Mouse (Mus musculus) forebrain, embryonic 14.5 days (tissue): ENCODE measurements around the gene Serpina6. TPM values are rescaled to one million over a fixed set of nuclear protein-coding genes. Genes with fewer than 3 reads are reported as not detected.

Experiments used
- ATAC-seq: fragments of 200-750 bp; cut with Nextera tagmentation; 2 replicates; pipeline ENCODE4 v1.8.0; 2017; ENCODE audit warnings: mild to moderate bottlenecking, moderate library complexity
- DNase-seq: peaks from one replicate; pipeline ENCODE4 v3.0.0-alpha.2; 2015; ENCODE audit warnings: low spot score
- H3K27ac ChIP-seq: fragments of 300-500 bp; sonication (generic); 2 replicates; pipeline ENCODE4 v1.5.1; 2014; ENCODE audit warnings: low read depth, mild to moderate bottlenecking, control low read depth, low read length, moderate library complexity
- H3K27me3 ChIP-seq: fragments of 300-500 bp; sonication (generic); replicated peaks from 2 replicates; pipeline ENCODE4 v1.6.1; 2014; ENCODE audit warnings: low read length, control low read depth, mixed read lengths; ENCODE audit not compliant: control insufficient read depth, insufficient read depth
- H3K36me3 ChIP-seq: fragments of 300-500 bp; sonication (generic); 2 replicates; pipeline ENCODE4 v1.6.1; 2014; ENCODE audit warnings: low read length, control low read depth; ENCODE audit not compliant: control insufficient read depth, insufficient read depth
- H3K4me1 ChIP-seq: fragments of 300-500 bp; sonication (generic); 2 replicates; pipeline ENCODE4 v1.6.1; 2014; ENCODE audit warnings: antibody characterized with exemption, low read length, control low read depth; ENCODE audit not compliant: control insufficient read depth, insufficient read depth
- H3K4me2 ChIP-seq: fragments of 300-500 bp; sonication (generic); 2 replicates; pipeline ENCODE4 v1.6.1; 2014; ENCODE audit warnings: mild to moderate bottlenecking, control low read depth, low read length
- H3K4me3 ChIP-seq: fragments of 300-500 bp; sonication (generic); 2 replicates; pipeline ENCODE4 v1.5.1; 2014; ENCODE audit warnings: low read depth, low read length, control low read depth
- H3K9ac ChIP-seq: fragments of 300-500 bp; sonication (generic); 2 replicates; pipeline ENCODE4 v1.6.1; 2014; ENCODE audit warnings: mild to moderate bottlenecking, low read length, control low read depth, moderate library complexity
- H3K9me3 ChIP-seq: fragments of 300-500 bp; sonication (generic); replicated peaks from 2 replicates; pipeline ENCODE4 v1.6.1; 2016; ENCODE audit warnings: low read length, control low read depth, mixed read lengths; ENCODE audit not compliant: control insufficient read depth
- WGBS: fragments of 180-500 bp; shearing (Covaris S2); extraction: QIAGEN DNeasy Blood & Tissue Kit; methylation state at CpG from one replicate; pipeline ENCODE4 v1.1.7; 2014; 5-methylcytosine and 5-hydroxymethylcytosine counted together
- polyA plus RNA-seq: library from polyadenylated mRNA; unstranded; fragments of >200 nt; fragmentation: Nextera tagmentation; extraction: Ambion mirVana; gene quantifications from 2 replicates; pipeline ENCODE4 v1.2.1, GENCODE M21; 2014

Serpina6 gene
- polyA plus RNA-seq = not detected in 2 replicates

- Histone ChIP-seq H3K9ac (no peak within 1 kb of the TSS), H3K9me3 (no peaks in the 10 kb centered on the region), H3K4me3 (no peak within 1 kb of the TSS), H3K4me1 (no peaks in the 10 kb centered on the region), H3K36me3 (no peaks in the 10 kb centered on the region), H3K27ac (no peak within 1 kb of the TSS), H3K4me2 (no peak within 1 kb of the TSS), H3K27me3 (no peaks in the 10 kb centered on the region)
- no peak for DNase-seq
- ATAC-seq = no peak
- 83% methylated on average over 9 of the region's 9 CpGs for WGBS
Measured at GRCm38 (mm10) chr12:103656848-103657626, at the start of gene Serpina6. Serpina6 (minus strand) TSS chr12:103657212.

- no peak overlapping the region for H3K27ac ChIP-seq
- DNase-seq (no peak), ATAC-seq (no peak)
- no peak overlapping the region for H3K4me3 ChIP-seq
- no peaks in the 10 kb centered on the region for H3K4me1 ChIP-seq
- whole genome bisulfite sequencing = 94% methylated on average over 4 of the region's 4 CpGs
- no peaks in the 10 kb centered on the region for H3K9me3 ChIP-seq
- no peak overlapping the region for H3K4me2 ChIP-seq
- H3K36me3 ChIP-seq = no peaks in the 10 kb centered on the region
- H3K9ac ChIP-seq = no peak overlapping the region
- no peaks in the 10 kb centered on the region for H3K27me3 ChIP-seq
Measured at GRCm38 (mm10) chr12:103706113-103706512, 49.1 kb upstream of the Serpina6 start.

GRCm38 (mm10) chr12:103705547-103705946, 48.5 kb upstream of the Serpina6 start:
- Histone ChIP-seq H3K27me3 (no peaks in the 10 kb centered on the region), H3K9ac (no peak overlapping the region), H3K9me3 (no peaks in the 10 kb centered on the region), H3K27ac (no peak overlapping the region), H3K4me1 (no peaks in the 10 kb centered on the region), H3K36me3 (no peaks in the 10 kb centered on the region), H3K4me2 (no peak overlapping the region), H3K4me3 (no peak overlapping the region)
- ATAC-seq (no peak), DNase-seq (no peak)
- WGBS = 78% methylated on average over 2 of the region's 2 CpGs

GRCm38 (mm10) chr12:103700144-103700750, 43.2 kb upstream of the Serpina6 start:
- no peak overlapping the region for H3K9ac ChIP-seq
- no peak for ATAC-seq
- H3K4me1 ChIP-seq = no peaks in the 10 kb centered on the region
- no peak for DNase-seq
- WGBS = 89% methylated on average over 4 of the region's 4 CpGs
- no peak overlapping the region for H3K4me3 ChIP-seq
- H3K4me2 ChIP-seq = no peak overlapping the region
- H3K27ac ChIP-seq = no peak overlapping the region
- H3K27me3 ChIP-seq = no peaks in the 10 kb centered on the region
- H3K36me3 ChIP-seq = no peaks in the 10 kb centered on the region
- H3K9me3 ChIP-seq = no peaks in the 10 kb centered on the region

- H3K4me2 ChIP-seq = no peak within 1 kb of the TSS
- ATAC-seq (no peak), DNase-seq (no peak)
- H3K4me3 ChIP-seq = no peak within 1 kb of the TSS
- 90% methylated on average over 8 of the region's 8 CpGs for WGBS
- no peaks in the 10 kb centered on the region for H3K4me1 ChIP-seq
- H3K36me3 ChIP-seq = no peaks in the 10 kb centered on the region
- H3K27me3 ChIP-seq = no peaks in the 10 kb centered on the region
- H3K27ac ChIP-seq = no peak within 1 kb of the TSS
- H3K9me3 ChIP-seq = no peaks in the 10 kb centered on the region
- H3K9ac ChIP-seq = no peak within 1 kb of the TSS
Measured at GRCm38 (mm10) chr12:103695429-103695828, 38.4 kb upstream of the Serpina6 start, which contains the start of gene Serpina1f. Serpina1f (minus strand) TSS chr12:103695529.

GRCm38 (mm10) chr12:103688221-103688814, 31.3 kb upstream of the Serpina6 start:
- DNase-seq (no peak), ATAC-seq (no peak)
- H3K9ac ChIP-seq = no peak overlapping the region
- H3K27ac ChIP-seq = no peak overlapping the region
- H3K9me3 ChIP-seq = no peaks in the 10 kb centered on the region
- 70% methylated on average over 3 of the region's 3 CpGs for WGBS
- H3K4me2 ChIP-seq = no peak overlapping the region
- no peaks in the 10 kb centered on the region for H3K4me1 ChIP-seq
- no peaks in the 10 kb centered on the region for H3K27me3 ChIP-seq
- no peaks in the 10 kb centered on the region for H3K36me3 ChIP-seq
- no peak overlapping the region for H3K4me3 ChIP-seq

GRCm38 (mm10) chr12:103687021-103687420, 30.0 kb upstream of the Serpina6 start:
- no peaks in the 10 kb centered on the region for H3K4me1 ChIP-seq
- H3K27ac ChIP-seq = no peak overlapping the region
- H3K4me3 ChIP-seq = no peak overlapping the region
- H3K4me2 ChIP-seq = no peak overlapping the region
- 92% methylated on average over 7 of the region's 7 CpGs for WGBS
- no peak overlapping the region for H3K9ac ChIP-seq
- ATAC-seq (no peak), DNase-seq (no peak)
- H3K9me3 ChIP-seq = no peaks in the 10 kb centered on the region
- no peaks in the 10 kb centered on the region for H3K27me3 ChIP-seq
- H3K36me3 ChIP-seq = no peaks in the 10 kb centered on the region

- 81% methylated on average over 3 of the region's 3 CpGs for WGBS
- H3K9ac ChIP-seq = no peak overlapping the region
- DNase-seq (no peak), ATAC-seq (no peak)
- H3K4me2 ChIP-seq = no peak overlapping the region
- no peaks in the 10 kb centered on the region for H3K9me3 ChIP-seq
- H3K4me3 ChIP-seq = no peak overlapping the region
- no peak overlapping the region for H3K27ac ChIP-seq
- no peaks in the 10 kb centered on the region for H3K4me1 ChIP-seq
- no peaks in the 10 kb centered on the region for H3K36me3 ChIP-seq
- no peaks in the 10 kb centered on the region for H3K27me3 ChIP-seq
Measured at GRCm38 (mm10) chr12:103686050-103686449, 29.0 kb upstream of the Serpina6 start.

- no peaks in the 10 kb centered on the region for H3K9me3 ChIP-seq
- H3K4me3 ChIP-seq = no peak overlapping the region
- no peaks in the 10 kb centered on the region for H3K36me3 ChIP-seq
- no peak overlapping the region for H3K27ac ChIP-seq
- no peaks in the 10 kb centered on the region for H3K27me3 ChIP-seq
- 81% methylated on average over 3 of the region's 3 CpGs for WGBS
- no peak overlapping the region for H3K9ac ChIP-seq
- H3K4me1 ChIP-seq = no peaks in the 10 kb centered on the region
- ATAC-seq = no peak
- DNase-seq = no peak
- H3K4me2 ChIP-seq = no peak overlapping the region
Measured at GRCm38 (mm10) chr12:103685386-103685785, 28.4 kb upstream of the Serpina6 start.
